Mouse (Mus musculus) brain, embryonic 14.5 days (tissue): ENCODE data around the gene Bet1l.

Experiments used
- CTCF ChIP-seq: fragments of 200-500 bp; IDR thresholded peaks from 2 replicates; pipeline ENCODE4 v1.5.1; 2012; ENCODE audit warnings: inconsistent platforms, mild to moderate bottlenecking, moderate library complexity, borderline replicate concordance; ENCODE audit not compliant: insufficient read depth, insufficient read length; ENCODE audit errors: extremely low read depth
- POLR2A ChIP-seq: fragments of 200-500 bp; IDR thresholded peaks from 2 replicates; pipeline ENCODE4 v1.6.1; 2012; ENCODE audit warnings: mild to moderate bottlenecking, inconsistent platforms, borderline replicate concordance; ENCODE audit not compliant: poor library complexity, insufficient read depth, insufficient read length, severe bottlenecking; ENCODE audit errors: extremely low read depth

DNA sequence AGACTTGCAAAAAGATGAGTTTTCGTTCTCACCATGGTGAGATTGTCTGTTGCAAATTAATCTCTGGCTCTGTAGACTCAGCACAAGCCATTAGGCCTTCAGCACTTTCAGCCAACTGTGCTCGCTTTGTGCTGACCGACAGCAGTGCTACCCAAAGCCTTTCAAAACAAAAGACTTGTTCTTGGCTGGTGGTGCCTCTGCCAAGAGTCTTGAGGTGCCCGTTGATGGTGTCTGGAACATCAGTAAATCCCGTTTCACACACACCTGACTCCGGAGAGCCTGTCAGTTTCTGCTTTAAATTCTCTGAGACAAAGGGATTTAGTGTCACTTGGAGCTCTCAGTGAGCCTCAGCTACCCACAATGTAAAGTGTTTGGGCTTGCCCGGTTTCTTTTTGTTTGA, 36.7 kb upstream of the Bet1l start:
- TF ChIP-seq CTCF = no peak
- TF ChIP-seq POLR2A = no peak
